Mouse (Mus musculus): ENCODE data around the gene Actbl2. TPM values are rescaled to one million over a fixed set of nuclear protein-coding genes. Genes with fewer than 3 reads are reported as not detected.

The Actbl2 gene
- total RNA-seq, 2 experiments from 2014 or later, result 0.11 TPM; not detected in 1

DNA sequence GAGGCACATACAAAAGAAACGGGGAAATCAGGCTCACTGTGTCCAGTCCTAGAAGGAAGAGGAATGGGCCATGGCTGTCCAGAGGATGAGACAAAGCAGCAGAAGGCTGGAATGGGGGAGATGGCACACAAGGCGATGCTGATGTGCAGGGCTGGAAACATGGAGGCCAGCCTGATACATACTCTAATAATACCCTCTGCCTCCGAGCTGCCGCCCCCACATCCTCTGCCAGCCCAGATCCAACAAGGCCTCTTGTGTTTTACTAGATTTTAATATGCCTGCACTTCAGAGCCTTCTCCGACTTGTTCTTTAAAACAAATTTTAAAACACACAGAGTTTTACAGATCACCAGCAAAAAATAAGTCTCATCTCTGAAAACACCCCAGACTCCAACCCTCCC, 14.2 kb downstream of the Actbl2 start:
- DNase-seq (ENCODE audit: low spot score in 2 of 2), result no peak

DNA sequence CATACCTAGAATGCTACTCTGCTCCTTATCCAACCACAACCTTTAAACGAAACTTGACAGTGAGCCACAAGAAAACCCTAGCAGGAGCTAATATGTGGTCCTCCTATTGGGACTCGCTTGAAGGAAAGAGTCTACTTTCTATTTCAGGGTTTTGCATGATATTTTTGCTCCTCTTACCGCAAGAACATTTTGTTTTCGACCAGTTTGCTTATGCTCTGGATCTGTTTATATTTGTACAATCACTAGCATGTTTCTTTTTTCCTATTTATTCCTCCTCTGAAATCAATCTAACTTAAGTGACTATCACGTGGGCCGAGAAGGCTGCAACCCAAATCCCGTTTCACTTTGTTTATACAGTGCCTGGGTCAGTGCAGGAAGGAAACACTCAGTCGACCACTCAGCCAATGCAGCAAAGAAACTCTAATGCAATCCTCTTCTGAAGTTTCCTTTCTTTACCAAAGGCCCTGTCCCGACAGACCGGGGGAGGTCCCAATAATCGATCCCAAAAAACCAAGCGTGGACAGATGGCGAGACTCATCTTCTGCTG, 15.0 kb downstream of the Actbl2 start:
- no peak for DNase-seq (ENCODE audit: low spot score in 2 of 2)

DNA sequence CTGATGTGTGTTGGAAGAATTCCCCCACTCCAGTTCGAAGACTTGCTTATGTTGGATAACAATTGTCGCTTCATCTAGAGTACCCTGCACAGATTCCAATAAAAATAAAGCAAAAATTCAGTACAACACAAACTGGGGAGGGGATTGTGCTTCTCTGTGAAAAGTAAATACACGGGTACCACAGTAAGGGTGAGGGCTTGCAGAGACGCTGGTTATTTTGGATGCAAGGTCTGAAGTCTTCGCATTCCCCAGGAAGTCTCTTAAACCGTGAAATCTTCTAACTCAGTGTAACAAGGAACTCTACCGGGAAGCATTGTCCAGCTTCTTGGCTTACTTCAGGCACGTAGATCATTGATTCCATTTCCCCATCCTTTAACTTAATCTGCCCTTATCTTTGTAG, 17.1 kb downstream of the Actbl2 start:
- DNase-seq (ENCODE audit: low spot score in 2 of 2), result no peak

DNA sequence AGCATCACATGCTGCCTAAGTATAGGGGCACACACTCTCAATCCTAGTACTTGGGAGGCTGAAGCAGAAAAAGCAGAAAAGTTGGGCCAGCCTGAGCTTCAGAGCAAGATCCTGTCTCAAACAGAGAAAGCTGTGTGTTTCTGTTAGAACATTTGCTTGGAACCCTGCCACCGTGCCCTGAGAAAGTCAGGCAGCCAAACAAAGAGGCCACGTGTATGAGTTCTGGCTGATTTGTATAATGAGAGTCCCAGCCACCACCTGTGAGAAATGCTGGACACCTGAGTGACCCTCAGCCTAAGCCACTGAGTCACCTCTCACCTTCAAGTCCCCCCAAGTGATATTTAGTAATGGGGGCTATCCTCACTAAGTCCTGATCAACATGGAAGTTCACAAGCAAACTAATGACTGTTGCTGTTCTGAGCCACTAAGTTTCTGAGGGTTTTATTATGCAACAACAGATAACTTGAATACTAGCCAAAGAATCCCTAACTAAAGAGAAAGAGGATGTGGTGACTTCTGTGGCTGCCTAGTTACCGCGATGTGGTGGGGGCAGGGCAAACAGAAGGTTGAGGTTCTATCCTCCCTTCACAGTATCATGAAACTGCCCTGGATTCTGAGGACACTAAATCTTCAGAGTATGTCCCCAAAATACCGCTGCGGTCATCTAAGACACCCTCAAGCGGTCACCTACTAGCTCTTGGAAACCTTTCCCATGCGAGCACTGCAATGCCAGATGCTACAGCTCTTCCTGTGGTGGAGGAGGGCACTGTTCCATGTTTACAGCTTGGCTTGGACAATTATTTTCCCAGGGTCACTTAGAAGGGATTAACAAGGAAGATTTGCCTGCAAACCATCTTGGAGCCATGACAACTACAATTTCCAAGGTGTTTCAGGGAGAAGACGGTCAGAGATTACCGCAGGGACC, 31.9 kb downstream of the Actbl2 start:
- DNase-seq (ENCODE audit: low spot score in 2 of 2), result no peak

DNA sequence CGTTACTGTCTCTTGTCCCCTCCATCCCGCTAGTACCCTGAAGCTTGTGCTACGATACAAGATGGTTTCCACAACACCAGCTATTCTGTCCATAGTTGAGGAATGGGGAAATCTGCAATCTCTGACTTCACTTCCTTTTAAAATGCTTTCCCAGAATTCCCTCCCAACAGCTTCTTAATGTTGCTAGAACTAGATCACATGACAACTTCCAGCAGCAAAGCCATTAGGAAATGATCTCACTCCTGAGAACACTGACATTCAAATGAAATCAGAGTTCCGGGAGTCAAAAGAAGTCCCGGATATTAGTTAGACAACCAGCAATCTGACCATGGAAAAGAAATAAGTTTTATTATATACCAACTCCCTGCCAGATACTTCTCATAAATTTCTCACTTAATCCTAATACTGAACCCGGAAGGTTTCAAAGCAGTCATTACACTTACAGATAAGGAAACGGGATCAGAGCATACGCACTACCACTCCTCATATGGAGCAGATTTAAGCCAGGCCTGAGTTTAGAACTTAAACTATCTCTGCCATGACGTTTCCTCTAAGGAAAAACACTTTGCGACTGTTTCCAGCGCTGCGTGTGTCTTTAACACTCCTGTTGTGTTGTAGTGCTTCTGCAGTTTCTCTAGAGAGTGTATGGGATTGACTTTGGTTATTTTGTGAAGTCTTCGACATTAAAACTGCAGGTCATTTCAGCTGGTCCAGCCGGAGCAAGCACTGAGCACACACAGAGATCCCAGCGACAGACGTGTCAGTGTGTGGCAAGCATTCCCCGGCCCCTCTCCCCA, 36.5 kb downstream of the Actbl2 start:
- no peak for DNase-seq (ENCODE audit: low spot score in 2 of 2)

DNA sequence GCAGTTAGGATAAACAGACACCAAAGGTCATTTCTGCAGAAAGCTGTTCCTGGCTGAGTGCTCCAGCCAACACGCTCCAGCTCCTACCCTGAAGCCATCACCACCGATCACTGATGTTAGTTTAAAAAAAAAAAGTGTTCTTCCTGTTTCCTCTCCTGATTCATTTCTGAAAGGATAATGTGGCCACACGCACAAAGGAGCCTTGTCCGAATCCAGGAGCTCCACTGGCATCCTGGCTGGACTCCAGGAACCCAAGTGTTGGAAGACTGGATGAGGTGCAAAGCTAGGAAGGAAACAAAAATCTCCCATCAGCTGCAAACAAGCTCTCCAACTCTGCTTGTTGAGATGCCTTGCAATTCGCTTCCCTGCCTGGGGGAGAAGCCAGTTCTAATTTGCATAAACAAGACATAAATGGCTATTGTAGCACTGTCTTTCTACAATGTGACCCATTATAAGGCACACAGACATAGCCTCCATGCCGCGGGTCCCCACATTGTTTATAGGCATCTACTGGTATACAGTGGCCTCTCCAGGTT, 37.2 kb downstream of the Actbl2 start:
- no peak for DNase-seq (ENCODE audit: low spot score in 2 of 2)

DNA sequence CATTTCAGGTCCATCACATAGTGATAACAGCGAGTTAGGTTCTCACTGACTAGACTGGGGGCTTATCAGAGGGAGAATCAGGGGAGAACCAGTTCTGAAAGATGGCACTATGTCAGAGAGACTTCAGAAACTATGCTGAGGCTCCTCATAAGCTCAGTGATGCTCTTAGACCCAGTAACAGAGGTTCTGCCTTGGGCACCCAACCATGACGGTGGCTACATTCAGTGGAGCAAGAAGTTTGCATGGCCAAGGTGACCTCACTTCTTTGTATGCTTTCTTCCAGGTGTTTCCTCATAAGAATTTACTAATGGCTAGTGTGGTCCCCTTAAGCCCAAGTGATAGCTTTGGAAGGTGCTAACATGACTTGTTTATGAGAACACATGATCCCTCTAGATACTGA, 38.7 kb downstream of the Actbl2 start:
- no peak for DNase-seq (ENCODE audit: low spot score in 2 of 2)

DNA sequence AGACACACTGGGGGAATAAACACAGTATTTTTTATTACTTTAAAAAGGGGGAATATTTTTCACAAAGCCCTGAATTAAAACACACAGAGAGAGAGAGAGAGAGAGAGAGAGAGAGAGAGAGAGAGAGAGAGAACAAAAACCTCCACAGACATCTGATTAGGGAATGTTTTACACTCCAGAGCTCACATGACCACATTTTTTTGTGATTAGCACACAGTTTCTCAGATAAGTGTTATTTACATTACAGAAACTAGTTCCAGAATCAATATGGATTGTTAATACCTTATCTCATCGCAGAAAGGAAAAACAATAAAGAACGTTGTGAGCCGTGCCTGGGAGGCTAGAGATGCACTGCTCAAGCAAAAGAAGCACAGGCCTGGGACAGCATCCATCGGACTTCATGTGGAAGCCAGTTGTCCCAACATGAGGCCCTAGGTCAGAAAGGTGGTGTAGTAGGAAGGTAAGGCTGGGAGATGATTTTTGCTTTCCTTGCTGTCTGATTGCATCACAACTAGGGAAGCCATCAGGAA, 40.2 kb downstream of the Actbl2 start:
- no peak for DNase-seq (ENCODE audit: low spot score in 2 of 2)

DNA sequence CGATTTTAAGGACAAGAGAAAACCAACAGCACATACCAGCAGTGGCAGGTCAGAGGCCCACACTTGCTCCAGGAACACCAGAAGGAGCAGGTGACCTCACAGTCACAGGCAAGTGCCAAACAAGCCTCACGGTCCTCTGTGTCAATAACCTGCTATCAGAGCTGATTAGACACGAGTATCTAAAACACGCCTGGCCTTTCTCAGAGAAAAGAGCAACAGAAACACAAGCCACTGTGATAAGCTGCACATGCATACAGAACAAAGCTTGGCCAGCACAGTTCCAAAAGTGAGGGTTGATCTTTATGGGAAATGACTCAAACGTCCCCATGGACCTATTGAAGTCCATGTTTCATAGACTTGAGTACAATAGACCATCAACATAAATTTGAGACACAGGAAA, 41.2 kb downstream of the Actbl2 start:
- no peak for DNase-seq (ENCODE audit: low spot score in 2 of 2)

DNA sequence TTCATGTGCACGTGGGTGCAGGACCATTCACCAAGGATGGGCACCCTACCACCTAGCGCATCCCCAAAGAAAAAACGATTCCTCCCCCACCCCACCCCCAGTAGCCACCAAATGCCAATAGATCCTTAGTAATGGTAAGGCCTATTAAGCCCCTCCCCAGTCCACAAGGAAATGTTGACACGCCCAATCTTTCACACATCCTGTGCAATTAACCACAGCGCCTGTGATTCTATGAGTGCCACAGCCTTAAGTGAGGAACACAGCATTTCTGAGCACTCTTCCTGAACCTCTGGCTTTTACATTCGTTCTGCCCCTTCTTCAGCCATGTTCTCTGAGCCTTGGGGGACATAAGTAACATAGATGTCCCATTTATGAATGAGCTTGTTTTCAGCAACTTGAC, 42.8 kb downstream of the Actbl2 start:
- DNase-seq (ENCODE audit: low spot score in 2 of 2), result no peak

DNA sequence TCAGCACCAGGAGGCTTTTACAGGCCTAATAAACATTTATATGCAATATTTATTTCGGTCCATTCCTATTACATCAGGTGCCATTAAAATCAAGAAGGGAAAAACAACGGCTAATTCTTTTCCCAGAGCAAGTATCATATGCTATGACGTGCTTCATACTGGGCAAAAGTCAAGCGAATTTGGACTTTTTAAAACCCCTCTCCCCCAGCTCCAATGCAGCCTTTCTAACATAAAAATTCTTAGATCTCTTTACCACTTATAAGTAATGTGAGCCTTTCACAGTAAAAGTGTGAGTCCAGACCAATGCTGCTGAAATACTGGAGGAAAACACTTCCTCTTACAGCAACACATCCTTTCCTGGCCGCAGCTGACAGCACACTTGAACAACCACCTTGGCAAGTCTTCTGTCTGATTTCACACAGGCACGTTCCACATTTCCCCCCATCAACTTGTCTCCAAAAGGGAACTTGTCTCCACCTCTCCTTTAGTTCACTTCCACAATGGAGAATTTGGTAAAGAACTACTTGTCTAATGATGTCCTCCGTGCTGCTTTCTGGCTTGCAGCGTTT, 44.4 kb downstream of the Actbl2 start:
- DNase-seq (ENCODE audit: low spot score in 2 of 2), result no peak

DNA sequence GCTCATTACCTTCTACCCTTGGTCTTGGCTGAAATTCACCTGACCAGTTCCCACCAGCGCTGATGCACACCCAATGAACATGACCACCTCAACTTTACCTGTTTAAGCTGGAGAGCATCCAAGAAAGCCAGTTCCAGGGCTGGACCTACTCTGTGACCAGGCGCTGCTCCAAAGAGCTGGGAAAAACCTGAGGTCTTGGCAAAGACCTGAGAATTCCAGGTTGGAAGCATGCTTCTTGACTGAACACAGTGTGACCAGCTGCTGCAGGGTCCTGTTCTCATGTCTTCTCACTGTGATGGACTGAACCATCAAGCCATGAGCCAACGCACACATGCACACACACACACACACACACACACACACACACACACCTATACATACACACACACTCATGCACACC, 46.0 kb downstream of the Actbl2 start:
- DNase-seq (ENCODE audit: low spot score in 2 of 2), result no peak

DNA sequence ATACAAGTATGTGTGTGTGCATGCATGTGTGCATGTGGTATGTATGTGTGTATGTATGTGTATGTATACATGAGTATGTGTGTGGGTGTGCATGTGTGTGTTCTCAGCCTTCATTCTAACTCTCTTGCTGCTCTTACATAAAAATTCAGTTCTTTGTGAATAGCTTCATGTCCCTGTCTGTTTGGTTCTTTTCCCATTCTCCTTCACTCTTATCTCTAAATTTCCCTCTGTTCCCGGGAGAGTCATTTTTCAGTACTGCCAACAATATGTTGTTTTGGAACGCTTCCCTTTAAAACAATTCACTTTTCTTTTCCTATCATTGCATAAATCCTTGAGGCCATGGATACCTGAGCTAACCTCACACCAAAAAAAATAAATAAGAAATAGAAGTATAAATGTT, 46.6 kb downstream of the Actbl2 start:
- no peak for DNase-seq (ENCODE audit: low spot score in 2 of 2)

DNA sequence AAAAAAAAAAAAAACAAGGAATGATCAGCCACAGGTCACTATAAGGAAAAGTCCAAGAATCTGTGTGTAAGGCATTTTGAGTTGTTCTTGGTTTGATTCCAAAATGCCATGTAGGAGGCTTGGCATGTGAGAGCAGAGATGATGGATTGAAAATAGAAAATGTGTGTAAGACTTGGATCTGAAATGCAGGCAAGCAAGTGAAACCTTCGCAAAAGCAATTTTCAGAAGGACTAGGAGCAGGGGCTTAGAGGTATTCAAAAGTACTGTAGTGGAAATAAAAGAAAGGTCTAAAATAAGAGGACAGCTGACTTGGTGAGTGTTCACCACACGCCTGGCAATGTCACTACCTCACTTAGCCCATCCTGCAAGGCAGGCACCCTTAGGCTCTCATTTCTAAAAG, 49.4 kb downstream of the Actbl2 start:
- DNase-seq (ENCODE audit: low spot score in 2 of 2), result no peak

DNA sequence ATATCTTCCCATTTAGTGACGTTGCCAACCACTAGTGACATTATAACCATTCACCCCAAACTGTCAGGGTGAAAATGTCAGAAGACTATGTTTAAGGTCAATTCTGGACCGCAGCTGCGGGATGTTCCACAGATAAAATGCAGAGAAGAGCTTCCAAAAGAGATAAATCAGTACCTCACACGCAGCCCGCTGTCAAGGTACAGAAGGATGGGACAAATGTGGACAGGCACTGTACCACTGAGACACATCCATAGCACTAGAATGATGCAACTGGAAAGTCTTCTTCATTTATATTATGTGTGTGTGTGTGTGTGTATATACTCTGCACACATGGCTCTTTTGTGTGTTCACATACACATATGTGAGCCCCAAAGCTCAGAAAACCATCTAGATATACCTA, 49.9 kb downstream of the Actbl2 start:
- DNase-seq (ENCODE audit: low spot score in 2 of 2), result no peak

Other genes starting within 250 kb of the Actbl2 start
- 10 to 100 TPM; 84.3 to 88.1 TPM for gene Gpbp1, start 235.1 kb downstream of the Actbl2 start, total RNA-seq (2021)